Mouse (Mus musculus) G1E (cell line): ENCODE data around the gene Txndc11.

Experiments
- CTCF ChIP-seq: IDR thresholded peaks from 2 replicates; pipeline ENCODE4 v1.5.1; 2012; ENCODE audit warnings: low read depth, low read length, inconsistent platforms, mixed read lengths
- GATA1 ChIP-seq: IDR thresholded peaks from 2 replicates; pipeline ENCODE4 v1.6.1; 2012; ENCODE audit warnings: borderline replicate concordance, low read length, inconsistent platforms, mixed read lengths
- GATA2 ChIP-seq: IDR thresholded peaks from 2 replicates; pipeline ENCODE4 v1.6.1; 2012; ENCODE audit warnings: low read depth, low read length, inconsistent platforms, borderline replicate concordance
- POLR2AphosphoS5 ChIP-seq: IDR thresholded peaks from 2 replicates; pipeline ENCODE4 v1.6.1; 2012; ENCODE audit warnings: low read depth, low read length, inconsistent platforms; ENCODE audit not compliant: insufficient replicate concordance
- TAL1 ChIP-seq: conservative IDR thresholded peaks from 2 replicates; pipeline ENCODE4 v1.6.1; 2012; ENCODE audit warnings: low read depth, low read length, inconsistent platforms, mixed read lengths

DNA sequence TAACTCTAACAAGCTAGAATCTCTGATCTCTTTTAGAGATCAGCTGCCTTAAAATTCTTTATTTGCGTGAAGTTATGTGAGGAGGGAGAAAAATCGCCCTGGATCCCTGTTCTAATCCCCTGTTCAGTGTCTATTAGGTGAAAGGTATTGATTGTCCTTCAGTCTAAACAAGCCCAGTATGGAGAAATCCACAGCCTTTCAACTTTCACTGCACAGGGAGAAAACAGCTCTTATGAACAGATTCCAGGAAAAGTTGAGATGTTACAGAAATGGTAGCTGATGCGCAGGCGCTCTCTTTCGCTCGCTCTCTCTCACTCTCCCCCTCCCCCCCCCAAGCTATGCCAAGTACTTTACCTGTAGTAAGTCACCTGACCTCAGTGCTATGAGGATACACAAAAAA, 37.2 kb upstream of the Txndc11 start:
- TF ChIP-seq CTCF (no peak), GATA1 (no peak), POLR2AphosphoS5 (no peak), TAL1 (no peak), GATA2 (no peak)
